Mouse (Mus musculus) MEL (cell line): ENCODE data around the gene Gm12248.

ENCODE experiments used
- CTCF ChIP-seq, 3 experiments: IDR thresholded peaks in 2 of 3; conservative IDR thresholded peaks in 1 of 3; 2 replicates each; pipeline ENCODE4 v1.5.1; 2011 to 2012; ENCODE audit warnings: low read length in 3 of 3, low read depth in 2 of 3, mild to moderate bottlenecking in 2 of 3, improper control_type of control experiment in 1 of 3, inconsistent platforms in 1 of 3, mixed read lengths in 1 of 3, moderate library complexity in 1 of 3; ENCODE audit not compliant: control insufficient read depth in 1 of 3, insufficient read depth in 1 of 3, poor library complexity in 1 of 3, severe bottlenecking in 1 of 3
- ELF1 ChIP-seq: IDR thresholded peaks from 2 replicates; pipeline ENCODE4 v1.6.1; 2014; ENCODE audit warnings: low read depth, mild to moderate bottlenecking, inconsistent platforms, low read length, improper control_type of control experiment, moderate library complexity
- GABPA ChIP-seq: IDR thresholded peaks from 2 replicates; pipeline ENCODE4 v1.6.1; 2012; ENCODE audit warnings: low read depth, mild to moderate bottlenecking, inconsistent platforms, low read length, improper control_type of control experiment, moderate library complexity
- KAT2A ChIP-seq: conservative IDR thresholded peaks from 2 replicates; pipeline ENCODE4 v1.6.1; 2012; ENCODE audit warnings: low read depth, low read length, improper control_type of control experiment, inconsistent platforms
- MAX ChIP-seq: IDR thresholded peaks from 2 replicates; pipeline ENCODE4 v1.6.1; 2011; ENCODE audit warnings: low read length, improper control_type of control experiment
- MEF2A ChIP-seq: IDR thresholded peaks from 2 replicates; pipeline ENCODE4 v1.6.1; 2014; ENCODE audit warnings: low read depth, mild to moderate bottlenecking, inconsistent platforms, low read length, improper control_type of control experiment; ENCODE audit not compliant: poor library complexity, insufficient replicate concordance, severe bottlenecking; ENCODE audit errors: extremely low read depth
- MYB ChIP-seq: IDR thresholded peaks from 2 replicates; pipeline ENCODE4 v1.6.1; 2011; ENCODE audit warnings: mild to moderate bottlenecking, low read depth, low read length, improper control_type of control experiment
- NELFE ChIP-seq: IDR thresholded peaks from 2 replicates; pipeline ENCODE4 v1.6.1; 2011; ENCODE audit warnings: low read depth, low read length, improper control_type of control experiment
- POLR2A ChIP-seq, 2 experiments: IDR thresholded peaks; 2 replicates each; pipeline ENCODE4 v1.6.1; 2011 to 2012; ENCODE audit warnings: low read length in 2 of 2, mild to moderate bottlenecking in 2 of 2, control low read depth in 1 of 2, improper control_type of control experiment in 1 of 2, low read depth in 1 of 2, moderate library complexity in 1 of 2; ENCODE audit not compliant: control insufficient read depth in 1 of 2, insufficient read depth in 1 of 2, poor library complexity in 1 of 2
- POLR2AphosphoS5 ChIP-seq: IDR thresholded peaks from 2 replicates; pipeline ENCODE4 v1.6.1; 2012; ENCODE audit warnings: low read depth, borderline replicate concordance, mild to moderate bottlenecking, inconsistent platforms, low read length, moderate library complexity, mixed read lengths
- ZKSCAN1 ChIP-seq: IDR thresholded peaks from 2 replicates; pipeline ENCODE4 v1.6.1; 2012; ENCODE audit warnings: low read depth, mild to moderate bottlenecking, inconsistent platforms, low read length, improper control_type of control experiment, moderate library complexity
- ZNF384 ChIP-seq: IDR thresholded peaks from 2 replicates; pipeline ENCODE4 v1.6.1; 2012; ENCODE audit warnings: low read depth, mild to moderate bottlenecking, inconsistent platforms, low read length, improper control_type of control experiment

GRCm38 (mm10) chr11:58097621-58098365, 4.9 kb upstream of the Gm12248 start:
- TF ChIP-seq MAX, result no peak
- no peak for TF ChIP-seq ELF1
- TF ChIP-seq MYB, result no peak
- no peak for TF ChIP-seq CTCF (IDR thresholded peaks at IDR 0.05 in 2 of 3, conservative IDR thresholded peaks at IDR 0.05 in 1 of 3; ENCODE audit: control insufficient read depth in 1 of 3, insufficient read depth in 1 of 3, low read depth in 2 of 3, low read length in 3 of 3, poor library complexity in 1 of 3, severe bottlenecking in 1 of 3)
- TF ChIP-seq MEF2A, result no peak
- TF ChIP-seq ZNF384, result no peak
- no peak for TF ChIP-seq ZKSCAN1
- no peak for TF ChIP-seq POLR2A (IDR thresholded peaks at IDR 0.05; ENCODE audit: control insufficient read depth in 1 of 2, insufficient read depth in 1 of 2, low read depth in 1 of 2, low read length in 2 of 2, poor library complexity in 1 of 2)
- TF ChIP-seq NELFE, result no peak
- TF ChIP-seq POLR2AphosphoS5, result no peak
- no peak for TF ChIP-seq KAT2A
- no peak for TF ChIP-seq GABPA
